Mouse (Mus musculus) olfactory bulb, adult 2 months (tissue): ENCODE data around the gene AC124502.3.

Experiments used
- CTCF ChIP-seq: fragments of 200-500 bp; IDR thresholded peaks from 2 replicates; pipeline ENCODE4 v1.5.1; 2012; ENCODE audit warnings: low read depth, mild to moderate bottlenecking, low read length, moderate library complexity; ENCODE audit not compliant: insufficient read depth
- POLR2A ChIP-seq: fragments of 200-500 bp; IDR thresholded peaks from 2 replicates; pipeline ENCODE4 v1.6.1; 2012; ENCODE audit warnings: mild to moderate bottlenecking, low read depth, low read length, moderate library complexity; ENCODE audit not compliant: insufficient read depth

DNA sequence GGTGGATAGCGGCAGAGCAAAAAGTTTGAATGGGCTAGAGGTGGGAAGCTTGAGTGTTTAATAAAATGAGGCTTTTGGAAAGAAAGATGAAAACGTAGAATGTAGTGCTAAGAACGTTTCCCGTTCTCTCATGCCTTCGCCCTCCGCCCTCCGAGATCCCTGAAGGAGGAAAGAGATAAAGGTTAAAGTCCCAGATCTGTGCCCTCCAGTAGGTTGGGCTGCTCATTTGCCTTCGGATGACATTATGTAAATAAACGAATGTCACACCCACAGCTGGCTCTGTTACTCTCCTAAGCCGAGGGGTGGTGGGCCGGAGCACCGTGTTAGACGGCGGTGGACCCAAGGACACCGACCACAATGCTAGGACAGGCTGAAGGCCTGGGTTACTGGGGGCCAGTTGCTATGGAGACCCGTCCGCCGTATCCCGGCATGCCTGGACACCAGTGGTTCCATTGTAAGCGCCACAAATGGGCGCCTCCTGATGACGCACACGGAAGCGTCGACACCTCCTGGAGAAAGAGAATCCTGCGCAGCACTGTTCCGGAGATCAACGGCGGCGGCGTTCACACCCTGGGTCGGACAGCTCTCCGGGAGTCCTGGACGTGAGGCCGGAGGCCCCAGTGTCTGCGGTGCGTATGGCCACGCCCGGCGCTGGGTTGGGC is 2.3 kb downstream of the AC124502.3 start, which contains the start of gene Brms1:
- TF ChIP-seq CTCF (no peak), POLR2A (no peak)
